Mouse (Mus musculus) thymus, adult 2 months (tissue): ENCODE results near the gene Cpne5. TPM values are rescaled to one million over a fixed set of nuclear protein-coding genes. Genes with fewer than 3 reads are reported as not detected.

Experiments used
- DNase-seq: peaks from one replicate; pipeline ENCODE4 v3.0.0; 2021
- H3K27ac ChIP-seq: fragments of 200-500 bp; 2 replicates; pipeline ENCODE4 v1.5.1; 2012; ENCODE audit warnings: low read length, control low read depth; ENCODE audit not compliant: control insufficient read depth, insufficient read depth
- H3K27me3 ChIP-seq: fragments of 200-500 bp; 2 replicates; pipeline ENCODE4 v1.6.1; 2012; ENCODE audit warnings: mild to moderate bottlenecking, low read length, moderate library complexity, mixed read lengths; ENCODE audit not compliant: control insufficient read depth, insufficient read depth
- H3K36me3 ChIP-seq: fragments of 200-500 bp; 2 replicates; pipeline ENCODE4 v1.6.1; 2012; ENCODE audit warnings: mild to moderate bottlenecking, low read length, moderate library complexity; ENCODE audit not compliant: control insufficient read depth, insufficient read depth
- H3K4me1 ChIP-seq: fragments of 200-500 bp; replicated peaks from 2 replicates; pipeline ENCODE4 v1.6.1; 2012; ENCODE audit warnings: low read length; ENCODE audit not compliant: control insufficient read depth, insufficient read depth
- H3K4me3 ChIP-seq: fragments of 200-500 bp; 2 replicates; pipeline ENCODE4 v1.5.1; 2012; ENCODE audit warnings: mild to moderate bottlenecking, low read length, control low read depth, moderate library complexity; ENCODE audit not compliant: control insufficient read depth, insufficient read depth
- CTCF ChIP-seq: fragments of 200-500 bp; IDR thresholded peaks from 2 replicates; pipeline ENCODE4 v1.5.1; 2012; ENCODE audit warnings: mild to moderate bottlenecking, control low read depth, low read length, moderate library complexity, borderline replicate concordance; ENCODE audit not compliant: control insufficient read depth, poor library complexity, insufficient read depth; ENCODE audit errors: extremely low read depth
- POLR2A ChIP-seq: fragments of 200-500 bp; IDR thresholded peaks from 2 replicates; pipeline ENCODE4 v1.6.1; 2012; ENCODE audit warnings: mild to moderate bottlenecking, low read length, control low read depth, moderate library complexity; ENCODE audit not compliant: control insufficient read depth, poor library complexity, insufficient read depth; ENCODE audit errors: extremely low read depth
- WGBS: fragments of 180-500 bp; shearing (Covaris S2); methylation state at CpG from one replicate; pipeline ENCODE4 v1.1.7; 2018; 5-methylcytosine and 5-hydroxymethylcytosine counted together
- polyA plus RNA-seq: library from polyadenylated mRNA; depleted of rRNA; stranded (reverse); fragments of >200 nt; gene quantifications from 2 replicates; pipeline ENCODE4 v1.2.3, GENCODE M21; 2012

The Cpne5 gene
- polyA plus RNA-seq, 1 experiment: 4.6 TPM

- no peak overlapping the region for H3K4me3 ChIP-seq
- DNase-seq: peak; percentile 53
- no peaks in the 10 kb centered on the region for H3K36me3 ChIP-seq
- TF ChIP-seq CTCF: peak; percentile 34; the same call in 1 of the 2 replicates
- no peak for TF ChIP-seq POLR2A
- H3K27ac ChIP-seq: no peak overlapping the region
- WGBS: 42% methylated on average over 9 of the region's 9 CpGs
- H3K4me1 ChIP-seq: peaks cover 9% of the 10 kb centered on the region
- no peaks in the 10 kb centered on the region for H3K27me3 ChIP-seq
Observed at GRCm38 (mm10) chr17:29176391-29177267, 61.3 kb downstream of the Cpne5 start.

DNA sequence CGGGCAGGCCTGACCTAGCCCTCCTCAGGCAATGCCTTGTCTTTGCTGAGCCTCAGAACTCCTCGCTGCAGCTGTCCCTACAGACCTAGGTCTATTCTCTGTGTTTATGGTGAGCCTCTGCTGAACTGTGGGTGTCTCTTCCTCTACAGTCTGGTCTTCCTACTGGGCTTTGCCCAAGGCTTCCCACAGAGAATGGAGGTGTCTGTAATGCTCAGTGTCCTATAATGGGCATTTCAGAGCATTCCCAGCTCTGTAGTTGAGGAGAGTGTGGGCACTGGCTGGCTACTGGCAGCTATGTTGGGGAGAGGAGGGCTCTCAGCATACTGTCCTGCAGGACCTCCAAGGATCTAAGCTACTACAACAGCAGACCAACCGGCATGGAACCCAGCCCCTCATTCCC, 62.3 kb downstream of the Cpne5 start:
- H3K36me3 ChIP-seq: no peaks in the 10 kb centered on the region
- H3K4me3 ChIP-seq: no peak overlapping the region
- WGBS: 70% methylated on average over 3 of the region's 3 CpGs
- H3K4me1 ChIP-seq: peaks cover 15% of the 10 kb centered on the region
- H3K27ac ChIP-seq: no peak overlapping the region
- DNase-seq: no peak
- TF ChIP-seq POLR2A (no peak), CTCF (no peak)
- H3K27me3 ChIP-seq: no peaks in the 10 kb centered on the region

GRCm38 (mm10) chr17:29173165-29173564, 64.8 kb downstream of the Cpne5 start:
- TF ChIP-seq CTCF (no peak), POLR2A (no peak)
- DNase-seq: no peak
- no peaks in the 10 kb centered on the region for H3K27me3 ChIP-seq
- H3K27ac ChIP-seq: no peak overlapping the region
- H3K36me3 ChIP-seq: no peaks in the 10 kb centered on the region
- H3K4me3 ChIP-seq: no peak overlapping the region
- WGBS: 90% methylated on average over 8 of the region's 8 CpGs
- peaks cover 33% of the 10 kb centered on the region for H3K4me1 ChIP-seq

DNA sequence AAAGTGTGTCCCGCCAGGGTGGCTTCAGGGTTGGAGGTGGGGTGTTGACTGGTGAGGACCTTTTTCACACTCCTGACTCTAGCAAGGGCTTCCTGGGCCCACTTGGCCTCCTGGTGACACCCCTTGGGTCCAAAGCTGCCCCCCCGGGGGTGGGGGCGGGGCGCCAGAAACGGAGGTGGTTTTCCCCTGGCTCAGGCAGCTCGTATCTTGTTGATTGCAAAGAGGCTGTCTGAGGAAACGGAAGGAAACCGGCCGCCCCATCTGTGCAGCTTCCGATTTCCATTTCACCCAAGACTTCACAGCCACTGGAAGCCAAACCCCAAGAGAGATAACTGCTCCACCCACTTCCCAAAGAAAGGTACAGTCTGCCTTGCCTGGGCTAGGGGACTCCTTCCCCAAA, 65.9 kb downstream of the Cpne5 start:
- TF ChIP-seq POLR2A (no peak), CTCF (no peak)
- 4% methylated on average over 10 of the region's 10 CpGs for WGBS
- peaks cover 41% of the 10 kb centered on the region for H3K4me1 ChIP-seq
- peak overlapping the region; percentile 46; the same call in 1 of the 2 replicates for H3K27ac ChIP-seq
- no peaks in the 10 kb centered on the region for H3K36me3 ChIP-seq
- no peak overlapping the region for H3K4me3 ChIP-seq
- DNase-seq: peak; percentile 66
- no peaks in the 10 kb centered on the region for H3K27me3 ChIP-seq

- TF ChIP-seq CTCF: peak; percentile 92
- no peak for TF ChIP-seq POLR2A
- Histone ChIP-seq H3K4me3 (no peak overlapping the region), H3K36me3 (no peaks in the 10 kb centered on the region), H3K4me1 (peaks cover 49% of the 10 kb centered on the region), H3K27ac (peak overlapping the region; percentile 46; the same call in 1 of the 2 replicates), H3K27me3 (no peaks in the 10 kb centered on the region)
- WGBS: 6% methylated on average over 14 of the region's 14 CpGs
- peak; percentile 91 for DNase-seq
Observed at GRCm38 (mm10) chr17:29171001-29171772, 66.8 kb downstream of the Cpne5 start.

- TF ChIP-seq POLR2A: no peak
- TF ChIP-seq CTCF: no peak
- H3K4me3 ChIP-seq: no peak overlapping the region
Observed at GRCm38 (mm10) chr17:29170431-29171000, 67.5 kb downstream of the Cpne5 start.

More at GRCm38 (mm10) chr17:29170431-29171000, 67.5 kb downstream of the Cpne5 start:
- WGBS: 33% methylated on average over 14 of the region's 14 CpGs
- Histone ChIP-seq H3K27ac (0 out of 2 replicates have a peak overlapping the region, but pooled peaks have one; percentile 11), H3K36me3 (no peaks in the 10 kb centered on the region), H3K27me3 (no peaks in the 10 kb centered on the region), H3K4me1 (peaks cover 55% of the 10 kb centered on the region)
- DNase-seq: no peak
